Mouse (Mus musculus) midbrain, embryonic 12.5 days (tissue): ENCODE data around the gene Gm16181. TPM values are rescaled to one million over a fixed set of nuclear protein-coding genes. Genes with fewer than 3 reads are reported as not detected.

Experiments used
- ATAC-seq: fragments of 200-750 bp; cut with Nextera tagmentation; 2 replicates; pipeline ENCODE4 v1.8.0; 2017; ENCODE audit warnings: low read depth, moderate TSS enrichment, moderate library complexity; ENCODE audit not compliant: low FRiP score
- H3K27ac ChIP-seq: fragments of 300-500 bp; sonication (generic); replicated peaks from 2 replicates; pipeline ENCODE4 v1.5.1; 2016; ENCODE audit warnings: mild to moderate bottlenecking
- H3K27me3 ChIP-seq: fragments of 300-500 bp; sonication (generic); 2 replicates; pipeline ENCODE4 v1.6.1; 2016; ENCODE audit warnings: mild to moderate bottlenecking
- H3K36me3 ChIP-seq: fragments of 300-500 bp; sonication (generic); 2 replicates; pipeline ENCODE4 v1.6.1; 2016
- H3K4me1 ChIP-seq: fragments of 300-500 bp; sonication (generic); 2 replicates; pipeline ENCODE4 v1.6.1; 2016
- H3K4me2 ChIP-seq: fragments of 300-500 bp; sonication (generic); replicated peaks from 2 replicates; pipeline ENCODE4 v1.6.1; 2016; ENCODE audit warnings: mild to moderate bottlenecking, moderate library complexity
- H3K4me3 ChIP-seq: fragments of 300-500 bp; sonication (generic); 2 replicates; pipeline ENCODE4 v1.5.1; 2016; ENCODE audit warnings: mild to moderate bottlenecking
- H3K9ac ChIP-seq: fragments of 300-500 bp; sonication (generic); replicated peaks from 2 replicates; pipeline ENCODE4 v1.6.1; 2016; ENCODE audit warnings: mild to moderate bottlenecking, moderate library complexity
- H3K9me3 ChIP-seq: fragments of 300-500 bp; sonication (generic); 2 replicates; pipeline ENCODE4 v1.6.1; 2016; ENCODE audit warnings: mild to moderate bottlenecking
- WGBS: fragments of 180-500 bp; shearing (Covaris S2); methylation state at CpG from one replicate; pipeline ENCODE4 v1.1.7; 2016; 5-methylcytosine and 5-hydroxymethylcytosine counted together
- microRNA-seq: library from miRNA; unstranded; fragments of <30 nt; microRNA quantifications from one replicate; pipeline ENCODE4, GENCODE M21; 2017
- polyA plus RNA-seq: library from polyadenylated mRNA; unstranded; fragments of >200 nt; fragmentation: Nextera tagmentation; extraction: Ambion mirVana; gene quantifications from 2 replicates; pipeline ENCODE4 v1.2.1, GENCODE M21; 2016

The Gm16181 gene
- polyA plus RNA-seq, 1 experiment from 2014 or later = 0.38 TPM

- WGBS = 29% methylated on average over 3 of the region's 3 CpGs
- Histone ChIP-seq H3K36me3 (no peaks in the 10 kb centered on the region), H3K4me1 (0 out of 2 replicates have a peak, but pooled peaks cover 2% of the 10 kb centered on the region), H3K27me3 (peaks cover 4% of the 10 kb centered on the region), H3K9me3 (no peaks in the 10 kb centered on the region), H3K4me2 (no peak overlapping the region), H3K9ac (no peak overlapping the region), H3K27ac (no peak overlapping the region), H3K4me3 (no peak overlapping the region)
- ATAC-seq = no peak
Measured at GRCm38 (mm10) chr17:35269653-35270347, 49.2 kb downstream of the Gm16181 start.

DNA sequence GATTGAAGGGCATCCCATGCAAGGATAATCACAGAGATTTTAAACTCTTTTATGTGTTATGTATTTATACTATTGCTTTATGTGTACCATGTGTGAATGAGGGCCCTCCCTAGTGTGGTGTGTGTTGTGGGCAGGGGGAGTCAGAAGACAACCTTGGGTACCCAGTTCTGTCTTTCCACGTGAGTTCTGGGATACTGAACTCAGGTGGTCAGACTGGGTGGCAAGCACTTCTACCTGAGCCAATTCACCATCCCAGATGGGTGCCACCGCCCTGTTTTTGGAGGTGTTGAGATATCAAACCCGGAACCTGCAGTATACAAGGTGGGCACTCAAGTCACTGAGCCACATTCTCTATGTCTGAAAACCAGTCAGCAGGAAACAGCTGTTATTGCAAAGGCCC is 51.6 kb downstream of the Gm16181 start:
- Histone ChIP-seq H3K27me3 (peaks cover 20% of the 10 kb centered on the region), H3K9me3 (no peaks in the 10 kb centered on the region), H3K9ac (no peak overlapping the region), H3K36me3 (no peaks in the 10 kb centered on the region), H3K27ac (no peak overlapping the region), H3K4me3 (no peak overlapping the region), H3K4me2 (no peak overlapping the region), H3K4me1 (0 out of 2 replicates have a peak, but pooled peaks cover 2% of the 10 kb centered on the region)
- ATAC-seq = no peak
- WGBS = 73% methylated on average over 3 of the region's 3 CpGs

Small RNA genes lying within 50 kb of the gene (microRNA-seq; reads per million reads assigned to microRNA genes)
- gene Mir6973a = not detected
- gene Mir6974 = not detected
- gene Mir6975 = 1.4 reads per million
- gene Mir8094 = not detected

Other genes starting within 250 kb of the Gm16181 start
- gene Hspa1a, start 248.7 kb upstream of the Gm16181 start, polyA plus RNA-seq = 2.3 and 2.8 TPM in 2 replicates
- 1.1 and 1.7 TPM in 2 replicates for gene Hspa1l, start 248.1 kb upstream of the Gm16181 start, polyA plus RNA-seq
- gene Lsm2, start 239.0 kb upstream of the Gm16181 start, polyA plus RNA-seq = 188 and 202 TPM in 2 replicates
- 139 and 142 TPM in 2 replicates for gene Vars, start 219.8 kb upstream of the Gm16181 start, polyA plus RNA-seq
- 0.14 and 0.23 TPM in 2 replicates for gene Vwa7, start 204.3 kb upstream of the Gm16181 start, polyA plus RNA-seq
- gene Sapcd1, start 192.8 kb upstream of the Gm16181 start, polyA plus RNA-seq = 5.2 and 6.8 TPM in 2 replicates
- 6.9 and 7.6 TPM in 2 replicates for gene Msh5, start 174.1 kb upstream of the Gm16181 start, polyA plus RNA-seq
- 145 and 165 TPM in 2 replicates for gene Clic1, start 170.9 kb upstream of the Gm16181 start, polyA plus RNA-seq
- 595 and 615 TPM in 2 replicates for gene Ddah2, start 161.8 kb upstream of the Gm16181 start, polyA plus RNA-seq
- gene Ly6g6c, start 155.4 kb upstream of the Gm16181 start, polyA plus RNA-seq = not detected in 2 replicates
- gene Mpig6b, start 154.7 kb upstream of the Gm16181 start, polyA plus RNA-seq = 0.52 and 0.93 TPM in 2 replicates
- gene Ly6g6e, start 143.9 kb upstream of the Gm16181 start, polyA plus RNA-seq = 0.24 TPM in 1 of 2 replicates, not detected in the other
- 1.1 and 1.7 TPM in 2 replicates for gene Ly6g6d, start 142.8 kb upstream of the Gm16181 start, polyA plus RNA-seq
- gene Ly6g6f, start 135.2 kb upstream of the Gm16181 start, polyA plus RNA-seq = 0.47 TPM in 2 replicates
- gene Abhd16a, start 131.6 kb upstream of the Gm16181 start, polyA plus RNA-seq = 69.0 and 72.3 TPM in 2 replicates
- gene Ly6g5c, start 112.6 kb upstream of the Gm16181 start, polyA plus RNA-seq = not detected in 2 replicates
- 1.0 and 1.5 TPM in 2 replicates for gene Ly6g5b, start 105.4 kb upstream of the Gm16181 start, polyA plus RNA-seq
- 22.2 and 26.4 TPM in 2 replicates for gene Gpank1, start 99.4 kb upstream of the Gm16181 start, polyA plus RNA-seq
- gene Csnk2b, start 98.8 kb upstream of the Gm16181 start, polyA plus RNA-seq = 279 TPM in 2 replicates
- gene D17H6S53E, start 94.5 kb upstream of the Gm16181 start, polyA plus RNA-seq = 8.0 and 9.1 TPM in 2 replicates
- gene Apom, start 88.8 kb upstream of the Gm16181 start, polyA plus RNA-seq = 0.65 and 1.5 TPM in 2 replicates
- gene Bag6, start 85.7 kb upstream of the Gm16181 start, polyA plus RNA-seq = 84.0 and 95.3 TPM in 2 replicates
- 236 and 239 TPM in 2 replicates for gene Prrc2a, start 55.9 kb upstream of the Gm16181 start, polyA plus RNA-seq
- 7.7 and 8.2 TPM in 2 replicates for gene Aif1, start 44.8 kb upstream of the Gm16181 start, polyA plus RNA-seq
- gene Lst1, start 32.4 kb upstream of the Gm16181 start, polyA plus RNA-seq = 4.7 and 9.9 TPM in 2 replicates
- gene Ltb, start 26.4 kb upstream of the Gm16181 start, polyA plus RNA-seq = 0.48 and 0.62 TPM in 2 replicates
- gene Tnf, start 18.8 kb upstream of the Gm16181 start, polyA plus RNA-seq = not detected in 2 replicates
- gene Lta, start 15.5 kb upstream of the Gm16181 start, polyA plus RNA-seq = not detected in 2 replicates
- 18.8 and 19.6 TPM in 2 replicates for gene Atp6v1g2, start 12.8 kb downstream of the Gm16181 start, polyA plus RNA-seq
- gene Nfkbil1, start 15.0 kb downstream of the Gm16181 start, polyA plus RNA-seq = 10.9 and 11.4 TPM in 2 replicates
- gene Ddx39b, start 20.9 kb downstream of the Gm16181 start, polyA plus RNA-seq = 565 and 579 TPM in 2 replicates
- gene H2-D1, start 41.9 kb downstream of the Gm16181 start, polyA plus RNA-seq = 45.5 and 47.8 TPM in 2 replicates
- gene H2-Q1, start 99.6 kb downstream of the Gm16181 start, polyA plus RNA-seq = 0.08 and 0.17 TPM in 2 replicates
- 0.15 and 0.20 TPM in 2 replicates for gene H2-Q2, start 121.4 kb downstream of the Gm16181 start, polyA plus RNA-seq
- 1.9 and 2.3 TPM in 2 replicates for gene H2-Q4, start 158.8 kb downstream of the Gm16181 start, polyA plus RNA-seq
- 0.09 and 0.27 TPM in 2 replicates for gene H2-Q6, start 204.0 kb downstream of the Gm16181 start, polyA plus RNA-seq
- 6.0 and 6.4 TPM in 2 replicates for gene H2-Q7, start 218.3 kb downstream of the Gm16181 start, polyA plus RNA-seq
- 0.09 and 0.10 TPM in 2 replicates for gene H2-Q10, start 249.3 kb downstream of the Gm16181 start, polyA plus RNA-seq